In the genomic region with DNA sequence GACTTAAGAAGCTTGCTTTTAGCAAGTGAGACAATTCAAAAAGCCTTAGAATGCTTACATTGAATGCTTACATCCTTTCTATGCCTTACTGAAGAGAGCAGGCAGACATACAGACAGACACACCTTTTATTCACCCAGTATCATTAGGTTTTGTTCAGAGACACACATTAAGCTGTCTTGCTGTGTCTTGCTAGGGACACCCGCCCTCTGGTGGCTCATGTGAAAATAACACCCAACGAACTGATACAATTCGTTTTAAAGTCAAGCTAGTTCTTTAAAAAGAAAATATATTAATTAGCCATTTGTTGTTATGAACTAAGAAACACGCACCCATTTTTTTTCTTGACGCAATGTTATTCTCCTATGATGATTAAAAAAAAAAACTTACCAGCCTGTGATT, we compare ENCODE assay signal across 8 mouse cellular contexts.
DNase-seq lines count a peak whose midpoint lies in the region; ATAC-seq lines count a peak whose summit lies in the region.

No protein-coding gene starts in this region.

- peak; percentile 71 for ATAC-seq in granulocyte monocyte progenitor cell, adult 5-6 weeks (replicated peaks; ENCODE audit: poor library complexity, severe bottlenecking)

- peak; percentile 68 for DNase-seq in gastrocnemius, adult 18-20 months (ENCODE audit: low spot score)
- no peak for DNase-seq in gastrocnemius, postnatal 25 days
- peak; percentile 33 for DNase-seq in adrenal gland, adult 8-10 months
- DNase-seq in embryo, embryonic 10.5 days (ENCODE audit: low spot score), result peak; percentile 87
- peak; percentile 73 to 94 for DNase-seq in layer of hippocampus, adult 18-20 months (ENCODE audit: low spot score in 2 of 2)
- DNase-seq in lung, postnatal 14 days, result peak; percentile 79
- DNase-seq in right cerebral cortex, adult 18-20 months, result peak; percentile 78
